ENCODE assay signal across 8 mouse cellular contexts in genomic region chr14:24486773-24487227, GRCm38 (mm10). TPM values are rescaled to one million over a fixed set of nuclear protein-coding genes. Genes with fewer than 3 reads are reported as not detected.
DNase-seq lines count a peak whose midpoint lies in the region; ATAC-seq lines count a peak whose summit lies in the region.

Gene Polr3a, minus strand, starts transcription at chr14:24487058.
Gene Rps24, plus strand, starts transcription at chr14:24487125.

- peak within 1 kb of the TSS; percentile 82 for H3K9ac ChIP-seq in heart, embryonic 14.5 days (ENCODE audit: low read length)
- peak within 1 kb of the TSS; percentile 83 for H3K9ac ChIP-seq in liver, embryonic 13.5 days
- H3K9ac ChIP-seq in stomach, embryonic 16.5 days (ENCODE audit: low read length), result peak within 1 kb of the TSS; percentile 83

- H3K27me3 ChIP-seq in heart, embryonic 14.5 days (ENCODE audit: control insufficient read depth, insufficient read depth, low read length), result no peaks in the 10 kb centered on the region
- no peaks in the 10 kb centered on the region for H3K27me3 ChIP-seq in liver, embryonic 13.5 days
- H3K27me3 ChIP-seq in stomach, embryonic 16.5 days (ENCODE audit: control insufficient read depth, insufficient read depth, low read length), result no peaks in the 10 kb centered on the region

- peak within 1 kb of the TSS; percentile 89 for H3K4me3 ChIP-seq in brown adipose tissue, adult 24 weeks (ENCODE audit: insufficient read depth, low read depth, low read length)
- peak within 1 kb of the TSS; percentile 70 to 97 for H3K4me3 ChIP-seq in heart, embryonic 14.5 days (ENCODE audit: control insufficient read depth in 1 of 2, insufficient read depth in 1 of 2, low read depth in 1 of 2, low read length in 2 of 2)
- peak within 1 kb of the TSS; percentile 86 for H3K4me3 ChIP-seq in liver, embryonic 13.5 days (replicated peaks)
- peak within 1 kb of the TSS; percentile 74 for H3K4me3 ChIP-seq in stomach, embryonic 16.5 days (replicated peaks; ENCODE audit: low read length)

- peak within 1 kb of the TSS; percentile 78 for H3K4me2 ChIP-seq in heart, embryonic 14.5 days (ENCODE audit: low read length)
- peak within 1 kb of the TSS; percentile 79 for H3K4me2 ChIP-seq in liver, embryonic 13.5 days
- peak within 1 kb of the TSS; percentile 62 for H3K4me2 ChIP-seq in stomach, embryonic 16.5 days (ENCODE audit: low read depth, low read length)

- peaks cover 30% of the 10 kb centered on the region for H3K36me3 ChIP-seq in heart, embryonic 14.5 days (ENCODE audit: control insufficient read depth, insufficient read depth, low read length)
- H3K36me3 ChIP-seq in liver, embryonic 13.5 days, result peaks cover 30% of the 10 kb centered on the region
- peaks cover 4% of the 10 kb centered on the region; the same call in 1 of the 2 replicates for H3K36me3 ChIP-seq in stomach, embryonic 16.5 days (ENCODE audit: control insufficient read depth, insufficient read depth, low read length)

- 0 out of 2 replicates have a peak within 1 kb of the TSS, but pooled peaks have one; percentile 48 for H3K27ac ChIP-seq in brown adipose tissue, adult 24 weeks (replicated peaks; ENCODE audit: low read depth, low read length)
- H3K27ac ChIP-seq in heart, embryonic 14.5 days (replicated peaks in 1 of 2; ENCODE audit: control insufficient read depth in 1 of 2, insufficient read depth in 1 of 2, low read depth in 2 of 2, low read length in 2 of 2), result peak within 1 kb of the TSS in 1 of 2 experiments; percentile 10; a peak in 1 of 4 replicates
- peak within 1 kb of the TSS; percentile 55 for H3K27ac ChIP-seq in liver, embryonic 13.5 days
- H3K27ac ChIP-seq in stomach, embryonic 16.5 days (ENCODE audit: low read length), result peak within 1 kb of the TSS; percentile 14

- peak; percentile 94 for DNase-seq in CD4-positive, CD25-positive, alpha-beta regulatory T cell, adult 2 months (ENCODE audit: low read depth, low spot score)
- peak; percentile 45 for DNase-seq in fat pad, adult 2 months (ENCODE audit: extremely low read depth, low read depth, low spot score)
- DNase-seq in kidney, postnatal 14 days, result peak; percentile 94
- peak; percentile 83 for DNase-seq in liver, embryonic 13.5 days
- DNase-seq in neural tube, embryonic 10.5 days (ENCODE audit: extremely low spot score, low spot score), result peak; percentile 94

- ATAC-seq in heart, embryonic 14.5 days (ENCODE audit: insufficient number of reproducible peaks, insufficient read depth, low FRiP score, low read depth), result 0 out of 2 replicates have a peak, but pooled peaks have one; percentile 44
- ATAC-seq in liver, embryonic 13.5 days (ENCODE audit: low read depth), result peak; percentile 60
- ATAC-seq in stomach, embryonic 16.5 days (ENCODE audit: insufficient read depth, low FRiP score), result peak; percentile 62; the same call in 1 of the 2 replicates

- no peaks in the 10 kb centered on the region for H3K9me3 ChIP-seq in heart, embryonic 14.5 days (ENCODE audit: control insufficient read depth, low read length)
- H3K9me3 ChIP-seq in liver, embryonic 13.5 days (replicated peaks), result no peaks in the 10 kb centered on the region
- no peaks in the 10 kb centered on the region for H3K9me3 ChIP-seq in stomach, embryonic 16.5 days (replicated peaks; ENCODE audit: control insufficient read depth, low read length)

- under 1% methylated on average over 30 of the region's 30 CpGs for WGBS in heart, embryonic 14.5 days
- 0% methylated on average over 30 of the region's 30 CpGs for WGBS in liver, embryonic 13.5 days (ENCODE audit: insufficient replicate concordance)
- under 1% methylated on average over 30 of the region's 30 CpGs for WGBS in stomach, embryonic 16.5 days

- H3K4me1 ChIP-seq in brown adipose tissue, adult 24 weeks (ENCODE audit: control insufficient read depth, insufficient read depth, insufficient read length, low read length), result peaks cover 8% of the 10 kb centered on the region
- H3K4me1 ChIP-seq in heart, embryonic 14.5 days (ENCODE audit: control insufficient read depth in 2 of 2, insufficient read depth in 2 of 2, low read length in 2 of 2), result peaks cover 8 to 15% of the 10 kb centered on the region in 2 experiments
- peaks cover 23% of the 10 kb centered on the region for H3K4me1 ChIP-seq in liver, embryonic 13.5 days (replicated peaks)
- peaks cover 12% of the 10 kb centered on the region for H3K4me1 ChIP-seq in stomach, embryonic 16.5 days (ENCODE audit: control insufficient read depth, insufficient read depth, low read length)

RNA-seq across cellular contexts. Expression of gene Polr3a, which starts in this region (rescaled TPM):
- polyA plus RNA-seq in brown adipose tissue, adult 24 weeks (2012; ENCODE audit: insufficient read depth, insufficient read length, missing spikeins), result 2.1 and 3.8 TPM in 2 replicates
- polyA plus RNA-seq in heart, embryonic 14.5 days (2014; fragmentation: Nextera tagmentation; extraction: Ambion mirVana), result 11.8 and 13.3 TPM in 2 replicates
- 7.2 and 8.7 TPM in 2 replicates for polyA plus RNA-seq in liver, embryonic 13.5 days (2015; fragmentation: Nextera tagmentation; extraction: Ambion mirVana)
- 14.9 and 16.9 TPM in 2 replicates for polyA plus RNA-seq in stomach, embryonic 16.5 days (2015; fragmentation: Nextera tagmentation; extraction: Ambion mirVana)

RNA-seq across cellular contexts. Expression of gene Rps24, which starts in this region (rescaled TPM):
- 1,692 and 1,959 TPM in 2 replicates for polyA plus RNA-seq in brown adipose tissue, adult 24 weeks (2012; ENCODE audit: insufficient read depth, insufficient read length, missing spikeins)
- 789 and 845 TPM in 2 replicates for polyA plus RNA-seq in heart, embryonic 14.5 days (2014; fragmentation: Nextera tagmentation; extraction: Ambion mirVana)
- 724 and 821 TPM in 2 replicates for polyA plus RNA-seq in liver, embryonic 13.5 days (2015; fragmentation: Nextera tagmentation; extraction: Ambion mirVana)
- polyA plus RNA-seq in stomach, embryonic 16.5 days (2015; fragmentation: Nextera tagmentation; extraction: Ambion mirVana), result 701 and 860 TPM in 2 replicates
